Mouse (Mus musculus) kidney, postnatal 0 days (tissue): Measurements from ENCODE around the gene Lztr1. TPM values are rescaled to one million over a fixed set of nuclear protein-coding genes. Genes with fewer than 3 reads are reported as not detected.

Source experiments
- ATAC-seq: fragments of 200-750 bp; cut with Nextera tagmentation; replicated peaks from 2 replicates; pipeline ENCODE4 v1.8.0; 2017; ENCODE audit warnings: low read depth, moderate number of reproducible peaks, moderate TSS enrichment, moderate library complexity; ENCODE audit not compliant: low FRiP score
- DNase-seq: peaks from one replicate; pipeline ENCODE4 v3.0.0-alpha.2; 2016; ENCODE audit warnings: low spot score
- H3K27ac ChIP-seq: fragments of 300-500 bp; sonication (generic); 2 replicates; pipeline ENCODE4 v1.5.1; 2014; ENCODE audit warnings: mild to moderate bottlenecking
- H3K27me3 ChIP-seq: fragments of 300-500 bp; sonication (generic); 2 replicates; pipeline ENCODE4 v1.6.1; 2014; ENCODE audit warnings: low read length, mixed read lengths; ENCODE audit not compliant: insufficient read depth
- H3K36me3 ChIP-seq: fragments of 300-500 bp; sonication (generic); 2 replicates; pipeline ENCODE4 v1.6.1; 2014; ENCODE audit warnings: low read length, mixed read lengths; ENCODE audit not compliant: insufficient read depth
- H3K4me1 ChIP-seq: fragments of 300-500 bp; sonication (generic); replicated peaks from 2 replicates; pipeline ENCODE4 v1.6.1; 2014; ENCODE audit warnings: antibody characterized with exemption, low read length, mixed read lengths; ENCODE audit not compliant: insufficient read depth
- H3K4me2 ChIP-seq: fragments of 300-500 bp; sonication (generic); 2 replicates; pipeline ENCODE4 v1.6.1; 2014; ENCODE audit warnings: mild to moderate bottlenecking, low read length, moderate library complexity, mixed read lengths
- H3K4me3 ChIP-seq: fragments of 300-500 bp; sonication (generic); replicated peaks from 2 replicates; pipeline ENCODE4 v1.5.1; 2014; ENCODE audit warnings: low read depth, low read length
- H3K9ac ChIP-seq: fragments of 300-500 bp; sonication (generic); 2 replicates; pipeline ENCODE4 v1.6.1; 2014; ENCODE audit warnings: low read depth, low read length
- H3K9me3 ChIP-seq: fragments of 300-500 bp; sonication (generic); replicated peaks from 2 replicates; pipeline ENCODE4 v1.6.1; 2016; ENCODE audit warnings: low read length, inconsistent platforms, mixed read lengths
- CTCF ChIP-seq: IDR thresholded peaks from 2 replicates; pipeline ENCODE4 v1.5.1; 2016; ENCODE audit warnings: antibody characterized with exemption, low read depth, mild to moderate bottlenecking, moderate library complexity
- WGBS: fragments of 180-500 bp; shearing (Covaris S2); extraction: QIAGEN DNeasy Blood & Tissue Kit; methylation state at CpG from one replicate; pipeline ENCODE4 v1.1.7; 2014; 5-methylcytosine and 5-hydroxymethylcytosine counted together
- polyA plus RNA-seq: library from polyadenylated mRNA; unstranded; fragments of >200 nt; fragmentation: Nextera tagmentation; extraction: Ambion mirVana; gene quantifications from 2 replicates; pipeline ENCODE4 v1.2.1, GENCODE M21; 2015

The Lztr1 gene
- polyA plus RNA-seq, 1 experiment from 2014 or later, result 65.7 TPM

GRCm38 (mm10) chr16:17558811-17559210, 50.3 kb downstream of the Lztr1 start:
- H3K27ac ChIP-seq, result no peak overlapping the region
- peak; percentile 37 for DNase-seq
- peak overlapping the region; percentile 32 for H3K4me2 ChIP-seq
- no peak overlapping the region for H3K4me3 ChIP-seq
- no peaks in the 10 kb centered on the region for H3K27me3 ChIP-seq
- H3K4me1 ChIP-seq, result peaks cover 35% of the 10 kb centered on the region
- no peak for TF ChIP-seq CTCF
- no peak for ATAC-seq
- H3K36me3 ChIP-seq, result no peaks in the 10 kb centered on the region
- peak overlapping the region; percentile 44; the same call in 1 of the 2 replicates for H3K9ac ChIP-seq
- no peaks in the 10 kb centered on the region for H3K9me3 ChIP-seq
- 2% methylated on average over 5 of the region's 5 CpGs for WGBS

GRCm38 (mm10) chr16:17559396-17560027, 51.0 kb downstream of the Lztr1 start:
- 0 out of 2 replicates have a peak overlapping the region, but pooled peaks have one; percentile 44 for H3K9ac ChIP-seq
- H3K27ac ChIP-seq, result no peak overlapping the region
- WGBS, result 75% methylated on average over 9 of the region's 9 CpGs
- no peaks in the 10 kb centered on the region for H3K27me3 ChIP-seq
- no peak for DNase-seq
- no peak for TF ChIP-seq CTCF
- no peaks in the 10 kb centered on the region for H3K36me3 ChIP-seq
- peaks cover 30% of the 10 kb centered on the region for H3K4me1 ChIP-seq
- H3K9me3 ChIP-seq, result no peaks in the 10 kb centered on the region
- H3K4me3 ChIP-seq, result no peak overlapping the region
- no peak for ATAC-seq
- peak overlapping the region; percentile 32; the same call in 1 of the 2 replicates for H3K4me2 ChIP-seq

- H3K9me3 ChIP-seq, result no peaks in the 10 kb centered on the region
- H3K27me3 ChIP-seq, result no peaks in the 10 kb centered on the region
- peak; percentile 16; the same call in 1 of the 2 replicates for TF ChIP-seq CTCF
Measured at GRCm38 (mm10) chr16:17561128-17561750, 52.8 kb downstream of the Lztr1 start, which contains the start of gene Lrrc74b. Gene Lrrc74b (minus strand): TSS chr16:17561247.

GRCm38 (mm10) chr16:17561751-17562208, 53.3 kb downstream of the Lztr1 start, which contains the start of gene P2rx6:
Gene P2rx6 (plus strand): TSS chr16:17561885.
- TF ChIP-seq CTCF, result peak; percentile 1; the same call in 1 of the 2 replicates
- ATAC-seq (peak; percentile 67), DNase-seq (peak; percentile 74)
- Histone ChIP-seq H3K27ac (peak within 1 kb of the TSS; percentile 69), H3K36me3 (no peaks in the 10 kb centered on the region), H3K9ac (peak within 1 kb of the TSS; percentile 44), H3K9me3 (no peaks in the 10 kb centered on the region), H3K4me3 (peak within 1 kb of the TSS; percentile 24), H3K4me1 (peaks cover 30% of the 10 kb centered on the region), H3K27me3 (no peaks in the 10 kb centered on the region), H3K4me2 (peak within 1 kb of the TSS; percentile 62)
- 2% methylated on average over 10 of the region's 10 CpGs for WGBS

More at GRCm38 (mm10) chr16:17561128-17561750, 52.8 kb downstream of the Lztr1 start, which contains the start of gene Lrrc74b:
- Histone ChIP-seq H3K9ac (peak within 1 kb of the TSS; percentile 44), H3K4me1 (peaks cover 30% of the 10 kb centered on the region), H3K36me3 (no peaks in the 10 kb centered on the region), H3K4me3 (peak within 1 kb of the TSS; percentile 24), H3K4me2 (peak within 1 kb of the TSS; percentile 62), H3K27ac (peak within 1 kb of the TSS; percentile 69)
- 3% methylated on average over 22 of the region's 22 CpGs for WGBS
- ATAC-seq (peak; percentile 91), DNase-seq (peak; percentile 85)

- DNase-seq, result no peak
- TF ChIP-seq CTCF, result no peak
Measured at GRCm38 (mm10) chr16:17563580-17563979, 55.1 kb downstream of the Lztr1 start.

GRCm38 (mm10) chr16:17564221-17564620, 55.7 kb downstream of the Lztr1 start:
- Histone ChIP-seq H3K4me1 (peaks cover 18% of the 10 kb centered on the region), H3K4me3 (no peak overlapping the region), H3K27ac (no peak overlapping the region), H3K9ac (no peak overlapping the region), H3K4me2 (no peak overlapping the region), H3K36me3 (no peaks in the 10 kb centered on the region), H3K27me3 (no peaks in the 10 kb centered on the region), H3K9me3 (no peaks in the 10 kb centered on the region)
- DNase-seq (no peak), ATAC-seq (no peak)
- TF ChIP-seq CTCF, result no peak
- 79% methylated on average over 2 of the region's 2 CpGs for WGBS

More at GRCm38 (mm10) chr16:17563580-17563979, 55.1 kb downstream of the Lztr1 start:
- H3K4me2 ChIP-seq, result no peak overlapping the region
- H3K9ac ChIP-seq, result no peak overlapping the region
- no peak overlapping the region for H3K4me3 ChIP-seq
- no peak for ATAC-seq
- H3K9me3 ChIP-seq, result no peaks in the 10 kb centered on the region
- H3K27me3 ChIP-seq, result no peaks in the 10 kb centered on the region
- 37% methylated on average over 1 of the region's 1 CpGs for WGBS
- H3K36me3 ChIP-seq, result no peaks in the 10 kb centered on the region
- no peak overlapping the region for H3K27ac ChIP-seq
- H3K4me1 ChIP-seq, result peaks cover 25% of the 10 kb centered on the region
